Mouse (Mus musculus) mouse trophoblast stem cell (cell line): ENCODE data around the gene 2810021J22Rik.

Experiments used
- in situ Hi-C, 2 experiments: fragments of 300-500 bp; cut with MseI, MboI; formaldehyde crosslinking; loops; 2 replicates in 1 of 2; 3 replicates in 1 of 2; pipeline ENCODE4 v1.15.1; 2025

Gene 2810021J22Rik

GRCm38 (mm10) chr11:58916879-58917744, 50.1 kb downstream of the 2810021J22Rik start:
- in situ Hi-C loops: no loop called here

GRCm38 (mm10) chr11:58917745-58918366, 50.8 kb downstream of the 2810021J22Rik start, which contains the start of gene Btnl10:
Gene Btnl10, plus strand, starts transcription at chr11:58917908.
- in situ Hi-C loops: no loop called here

GRCm38 (mm10) chr11:58918759-58919158, 51.7 kb downstream of the 2810021J22Rik start:
- in situ Hi-C loops: no loop called here

GRCm38 (mm10) chr11:58922420-58922819, 55.4 kb downstream of the 2810021J22Rik start:
- in situ Hi-C loops: no loop called here

- in situ Hi-C loops: no loop called here
Measured at GRCm38 (mm10) chr11:58926651-58927050, 59.6 kb downstream of the 2810021J22Rik start.

- in situ Hi-C loops: no loop called here
Measured at GRCm38 (mm10) chr11:58927053-58927452, 60.0 kb downstream of the 2810021J22Rik start.

GRCm38 (mm10) chr11:58927790-58928651, 61.0 kb downstream of the 2810021J22Rik start:
- in situ Hi-C loops: no loop called here

GRCm38 (mm10) chr11:58929055-58929454, 62.0 kb downstream of the 2810021J22Rik start:
- in situ Hi-C loops: no loop called here

GRCm38 (mm10) chr11:58929641-58930040, 62.6 kb downstream of the 2810021J22Rik start:
- in situ Hi-C loops: no loop called here

GRCm38 (mm10) chr11:58930254-58930653, 63.2 kb downstream of the 2810021J22Rik start:
- in situ Hi-C loops: no loop called here

GRCm38 (mm10) chr11:58931576-58931975, 64.6 kb downstream of the 2810021J22Rik start:
- in situ Hi-C loops: no loop called here
